Mouse (Mus musculus): ENCODE results near the gene Hrh1.
"Not testable (repeated sequence)": the region's sequence is repeated elsewhere in the genome, so short reads cannot be mapped to it uniquely, and the experiment has no call there.

Gene Hrh1

DNA sequence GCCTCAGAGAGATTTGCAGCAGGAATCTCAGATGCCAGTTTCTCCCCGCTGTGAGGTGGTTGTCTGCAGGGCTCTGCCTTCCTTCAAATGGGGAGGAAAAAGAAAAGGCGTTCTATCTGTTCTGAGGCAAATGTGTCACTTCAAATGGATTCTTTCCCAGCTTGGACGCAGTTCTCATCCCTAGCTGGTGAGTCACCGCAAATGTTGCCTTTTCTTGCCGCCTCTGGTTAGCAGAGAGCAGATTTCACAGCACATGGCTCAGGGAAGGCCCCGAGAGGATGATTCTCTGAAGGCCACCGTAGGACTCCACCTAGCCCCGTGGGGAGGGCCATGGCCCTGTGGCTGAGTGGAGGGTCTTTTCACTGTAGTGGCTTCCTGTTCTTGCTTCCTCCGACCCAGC, 51.2 kb downstream of the Hrh1 start:
- in situ Hi-C loops (cut with MboI; ENCODE audit: low pct_unique_long_range_greater_than_20kb in 1 of 2, low sequenced_read_pairs in 2 of 2, unreplicated experiment in 1 of 2), result no loop called here

- in situ Hi-C loops (cut with MboI; ENCODE audit: low pct_unique_long_range_greater_than_20kb in 1 of 2, low sequenced_read_pairs in 2 of 2, unreplicated experiment in 1 of 2), result loop anchor here in 1 of 2 experiments (25.0 kb wide), 1 partner anchor 232 kb away; no protein-coding TSS in a partner anchor
These were observed 57.5 kb downstream of the Hrh1 start for GRCm38 (mm10) chr6:114455267-114455666.

DNA sequence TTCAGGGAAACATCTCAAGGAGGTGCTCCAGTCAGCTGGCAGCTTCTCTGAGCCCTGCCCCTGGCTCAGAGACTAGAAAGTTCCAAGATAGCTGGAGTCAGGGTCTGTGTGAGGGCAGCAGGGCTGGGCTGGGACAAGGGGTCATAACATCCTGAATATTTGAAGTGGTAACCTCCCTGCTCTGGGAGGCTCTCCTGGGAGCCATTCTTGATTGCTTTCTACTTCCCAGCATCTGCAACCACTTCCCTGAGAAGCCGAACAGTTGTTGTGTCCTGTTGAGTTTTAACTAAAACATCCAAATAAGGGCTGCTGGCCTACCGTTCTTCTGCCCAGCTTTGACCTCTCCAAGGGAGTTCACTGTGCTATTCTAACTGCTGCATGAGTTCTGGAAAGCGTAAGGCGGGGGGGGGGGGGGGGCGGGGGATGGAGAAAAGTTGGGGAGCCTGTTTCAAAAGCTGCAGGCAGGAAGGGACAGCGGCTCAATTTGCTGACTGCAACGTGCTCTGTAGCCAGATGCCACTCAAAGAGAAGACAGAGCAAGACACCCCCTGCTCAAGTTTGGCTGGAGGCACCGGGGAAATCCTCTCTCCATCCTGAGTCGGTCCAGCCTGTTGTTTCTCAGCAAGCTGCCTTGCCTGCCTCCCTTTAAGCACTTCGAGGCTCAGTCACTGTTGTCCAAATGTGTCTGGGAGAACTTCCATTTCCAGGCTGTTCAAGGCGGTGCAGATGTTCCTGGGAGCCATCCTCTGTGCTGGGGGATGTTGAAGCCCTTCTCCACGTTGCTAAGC, 58.7 kb downstream of the Hrh1 start:
- in situ Hi-C loops (cut with MboI; ENCODE audit: low pct_unique_long_range_greater_than_20kb in 1 of 2, low sequenced_read_pairs in 2 of 2, unreplicated experiment in 1 of 2), result loop anchor here in 1 of 2 experiments (25.0 kb wide), 1 partner anchor 231 kb away; no protein-coding TSS in a partner anchor

DNA sequence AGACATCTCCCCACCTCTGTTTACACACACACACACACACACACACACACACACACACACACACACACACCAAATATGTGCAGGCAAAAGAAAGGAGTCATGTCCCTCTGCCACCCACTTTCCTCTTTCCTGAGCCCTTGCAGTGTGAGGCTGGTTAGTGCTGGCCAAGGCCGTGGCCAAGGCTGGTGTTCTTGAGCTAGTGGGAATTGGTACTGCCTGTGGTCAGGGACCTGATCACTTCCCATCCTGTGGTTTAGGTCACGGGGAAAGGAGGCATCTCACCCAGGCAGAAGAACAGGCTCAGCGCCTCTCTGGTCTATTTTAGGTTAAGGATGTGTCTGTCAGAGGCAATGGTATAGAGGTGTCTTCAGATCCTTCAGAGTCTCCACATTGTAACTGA, 59.6 kb downstream of the Hrh1 start:
- in situ Hi-C loops (cut with MboI; ENCODE audit: low pct_unique_long_range_greater_than_20kb in 1 of 2, low sequenced_read_pairs in 2 of 2, unreplicated experiment in 1 of 2), result loop anchor here in 1 of 2 experiments (25.0 kb wide), 1 partner anchor 230 kb away; no protein-coding TSS in a partner anchor

- in situ Hi-C loops (cut with MboI; ENCODE audit: low pct_unique_long_range_greater_than_20kb in 1 of 2, low sequenced_read_pairs in 2 of 2, unreplicated experiment in 1 of 2), result loop anchor here in 1 of 2 experiments (25.0 kb wide), 1 partner anchor 229 kb away; no protein-coding TSS in a partner anchor
These were observed 60.5 kb downstream of the Hrh1 start for GRCm38 (mm10) chr6:114458191-114458590.

- in situ Hi-C loops (cut with MboI; ENCODE audit: low pct_unique_long_range_greater_than_20kb in 1 of 2, low sequenced_read_pairs in 2 of 2, unreplicated experiment in 1 of 2), result loop anchor here (10.0 to 25.0 kb wide), 2 partner anchors 227 to 235 kb away; no protein-coding TSS in a partner anchor
These were observed 62.2 kb downstream of the Hrh1 start for GRCm38 (mm10) chr6:114459969-114460368.

DNA sequence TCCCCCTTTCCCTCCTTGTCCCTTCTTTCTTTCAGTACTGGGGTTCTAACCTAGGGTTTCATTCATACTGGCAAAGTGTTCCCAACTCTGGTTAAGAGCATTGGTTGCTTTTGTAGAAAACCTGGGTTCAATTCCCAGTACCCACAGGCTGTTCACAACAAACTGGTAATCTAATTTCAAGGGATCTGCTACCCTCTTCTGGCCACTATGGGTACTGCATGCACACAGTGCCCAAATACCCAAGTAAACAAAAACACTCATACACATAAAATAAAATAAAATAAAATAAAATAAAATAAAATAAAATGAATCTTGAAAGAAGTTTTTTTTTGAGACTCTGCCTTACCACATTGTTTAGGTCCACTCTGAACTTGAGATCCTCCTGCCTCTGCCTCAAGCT, 63.8 kb downstream of the Hrh1 start:
- in situ Hi-C loops (cut with MboI; ENCODE audit: low pct_unique_long_range_greater_than_20kb in 1 of 2, low sequenced_read_pairs in 2 of 2, unreplicated experiment in 1 of 2), result loop anchor here (10.0 to 25.0 kb wide), 2 partner anchors 226 to 233 kb away; no protein-coding TSS in a partner anchor

GRCm38 (mm10) chr6:114462747-114463146, 65.0 kb downstream of the Hrh1 start:
- in situ Hi-C loops (cut with MboI; ENCODE audit: low pct_unique_long_range_greater_than_20kb in 1 of 2, low sequenced_read_pairs in 2 of 2, unreplicated experiment in 1 of 2), result loop anchor here (10.0 to 25.0 kb wide), 2 partner anchors 225 to 232 kb away; no protein-coding TSS in a partner anchor

DNA sequence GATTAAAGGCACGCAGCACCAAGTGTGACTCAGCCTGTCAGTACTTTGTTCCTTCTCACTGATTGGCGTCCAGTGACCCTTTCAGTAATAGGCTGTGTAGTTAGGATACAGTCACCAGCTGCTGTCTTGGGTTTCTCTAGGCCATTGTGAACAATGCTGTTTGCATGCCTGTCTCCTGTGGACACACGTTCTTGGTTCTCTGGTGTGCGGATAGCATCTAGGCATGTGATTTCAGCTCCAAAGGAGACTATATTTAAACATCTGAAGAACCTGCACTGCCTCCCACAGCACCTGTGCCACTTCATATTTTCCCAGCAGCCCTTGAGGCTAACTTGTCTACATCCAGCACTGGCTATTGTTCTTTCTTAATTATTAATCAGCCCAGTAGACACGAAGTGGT, 75.8 kb downstream of the Hrh1 start:
- in situ Hi-C loops (cut with MboI; ENCODE audit: low pct_unique_long_range_greater_than_20kb in 1 of 2, low sequenced_read_pairs in 2 of 2, unreplicated experiment in 1 of 2), result loop anchor here in 1 of 2 experiments (25.0 kb wide), 1 partner anchor 214 kb away; no protein-coding TSS in a partner anchor

GRCm38 (mm10) chr6:114474059-114474458, 76.3 kb downstream of the Hrh1 start:
- in situ Hi-C loops (cut with MboI; ENCODE audit: low pct_unique_long_range_greater_than_20kb in 1 of 2, low sequenced_read_pairs in 2 of 2, unreplicated experiment in 1 of 2), result loop anchor here in 1 of 2 experiments (25.0 kb wide), 1 partner anchor 213 kb away; no protein-coding TSS in a partner anchor

- in situ Hi-C loops (cut with MboI; ENCODE audit: low pct_unique_long_range_greater_than_20kb in 1 of 2, low sequenced_read_pairs in 2 of 2, unreplicated experiment in 1 of 2), result loop anchor here in 1 of 2 experiments (25.0 kb wide), 1 partner anchor 212 kb away; no protein-coding TSS in a partner anchor
These were observed 77.2 kb downstream of the Hrh1 start for GRCm38 (mm10) chr6:114474911-114475310.

DNA sequence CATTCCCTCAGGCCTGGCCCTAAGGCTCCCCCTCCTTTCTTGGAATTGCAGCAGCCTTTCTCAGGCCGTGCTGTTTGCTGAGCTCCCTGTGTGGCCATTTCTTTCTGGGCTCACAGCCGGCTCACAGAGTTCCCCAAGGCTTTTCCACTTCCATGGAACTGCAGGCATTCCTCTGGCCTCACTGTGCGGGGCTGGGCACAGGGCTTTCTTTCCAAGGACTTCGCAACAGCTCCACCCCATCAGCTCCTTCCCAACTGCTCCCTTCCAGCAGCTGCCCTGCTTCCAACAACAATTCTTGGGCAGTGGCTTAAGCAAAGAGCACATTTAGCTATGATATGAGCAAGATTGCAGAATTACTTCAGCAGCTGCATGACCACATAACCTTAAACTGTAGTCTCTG, 81.0 kb downstream of the Hrh1 start:
- in situ Hi-C loops (cut with MboI; ENCODE audit: low pct_unique_long_range_greater_than_20kb in 1 of 2, low sequenced_read_pairs in 2 of 2, unreplicated experiment in 1 of 2), result no loop called here

DNA sequence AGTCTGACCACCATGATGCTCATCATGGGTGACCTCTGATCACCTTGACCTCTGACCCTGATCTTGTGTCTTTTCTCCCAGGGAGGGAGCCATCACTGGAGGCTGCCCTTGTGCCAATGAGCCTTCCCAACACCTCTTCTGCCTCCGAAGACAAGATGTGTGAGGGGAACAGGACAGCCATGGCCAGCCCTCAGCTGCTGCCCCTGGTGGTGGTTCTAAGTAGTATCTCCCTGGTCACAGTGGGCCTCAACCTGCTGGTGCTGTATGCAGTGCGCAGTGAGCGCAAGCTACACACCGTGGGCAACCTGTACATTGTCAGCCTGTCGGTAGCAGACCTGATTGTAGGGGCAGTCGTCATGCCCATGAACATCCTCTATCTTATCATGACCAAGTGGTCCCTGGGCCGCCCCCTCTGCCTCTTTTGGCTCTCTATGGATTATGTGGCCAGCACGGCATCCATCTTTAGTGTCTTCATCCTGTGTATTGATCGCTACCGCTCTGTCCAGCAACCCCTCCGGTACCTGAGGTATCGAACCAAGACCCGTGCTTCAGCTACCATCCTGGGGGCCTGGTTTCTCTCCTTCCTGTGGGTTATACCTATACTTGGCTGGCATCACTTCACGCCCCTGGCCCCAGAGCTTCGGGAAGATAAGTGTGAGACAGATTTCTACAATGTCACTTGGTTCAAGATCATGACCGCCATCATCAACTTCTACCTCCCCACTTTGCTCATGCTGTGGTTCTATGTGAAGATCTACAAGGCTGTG, 82.1 kb downstream of the Hrh1 start:
- in situ Hi-C loops (cut with MboI; ENCODE audit: low pct_unique_long_range_greater_than_20kb in 1 of 2, low sequenced_read_pairs in 2 of 2, unreplicated experiment in 1 of 2), result no loop called here

DNA sequence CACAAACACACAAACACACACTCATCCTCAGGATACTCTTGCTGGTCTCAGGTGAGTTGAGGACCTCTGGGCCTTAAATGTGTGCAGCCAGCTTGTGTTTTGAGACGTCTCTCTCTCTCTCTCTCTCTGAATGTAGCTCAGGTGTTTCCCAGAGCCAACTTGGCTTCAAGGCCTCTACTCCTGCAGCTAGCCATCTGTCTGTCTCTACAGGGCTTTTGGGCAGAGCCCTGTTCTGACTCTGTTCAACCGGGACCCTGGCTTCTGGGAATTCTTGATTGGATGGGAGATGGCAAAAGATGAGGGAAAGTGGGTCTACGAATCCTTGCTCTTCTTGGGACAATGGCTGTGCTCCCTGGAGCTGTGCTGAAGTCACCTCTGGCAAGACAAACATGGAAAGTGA, 91.6 kb downstream of the Hrh1 start:
- in situ Hi-C loops (cut with MboI; ENCODE audit: low pct_unique_long_range_greater_than_20kb in 1 of 2, low sequenced_read_pairs in 2 of 2, unreplicated experiment in 1 of 2), result no loop called here

GRCm38 (mm10) chr6:114492588-114492987, 94.9 kb downstream of the Hrh1 start:
- in situ Hi-C loops (cut with MboI; ENCODE audit: low pct_unique_long_range_greater_than_20kb in 1 of 2, low sequenced_read_pairs in 2 of 2, unreplicated experiment in 1 of 2), result not testable (repeated sequence)

DNA sequence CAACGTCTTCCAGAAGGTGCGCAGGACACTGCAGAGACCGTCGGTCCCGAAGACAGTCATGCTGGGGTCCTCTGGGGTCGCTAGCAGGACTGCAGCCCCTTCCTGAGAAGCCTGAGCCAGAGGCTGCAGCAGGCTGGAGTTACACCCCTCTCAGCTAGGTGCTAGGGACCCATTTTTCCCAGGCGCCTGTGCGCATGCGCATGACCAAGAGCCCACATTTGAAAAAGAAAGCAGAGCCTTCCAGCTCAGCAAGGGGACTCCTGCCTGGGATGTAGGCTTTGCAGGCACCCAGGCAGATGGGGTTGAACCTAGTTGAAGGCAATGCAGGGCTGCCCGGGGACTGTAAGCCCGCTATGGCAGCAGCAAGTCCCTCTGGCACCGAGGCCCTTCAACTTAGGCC, 97.3 kb downstream of the Hrh1 start:
- in situ Hi-C loops (cut with MboI; ENCODE audit: low pct_unique_long_range_greater_than_20kb in 1 of 2, low sequenced_read_pairs in 2 of 2, unreplicated experiment in 1 of 2), result not testable (repeated sequence)

DNA sequence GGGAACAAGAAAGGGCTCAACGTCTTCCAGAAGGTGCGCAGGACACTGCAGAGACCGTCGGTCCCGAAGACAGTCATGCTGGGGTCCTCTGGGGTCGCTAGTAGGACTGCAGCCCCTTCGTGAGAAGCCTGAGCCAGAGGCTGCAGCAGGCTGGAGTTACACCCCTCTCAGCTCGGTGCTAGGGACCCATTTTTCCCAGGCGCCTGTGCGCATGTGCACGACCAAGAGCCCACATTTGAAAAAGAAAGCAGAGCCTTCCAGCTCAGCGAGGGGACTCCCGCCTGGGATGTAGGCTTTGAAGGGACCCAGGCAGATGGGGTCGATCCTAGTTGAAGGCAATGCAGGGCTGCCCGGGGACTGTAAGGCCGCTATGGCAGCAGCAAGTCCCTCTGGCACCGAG, 116.3 kb downstream of the Hrh1 start:
- in situ Hi-C loops (cut with MboI; ENCODE audit: low pct_unique_long_range_greater_than_20kb in 1 of 2, low sequenced_read_pairs in 2 of 2, unreplicated experiment in 1 of 2), result not testable (repeated sequence)

DNA sequence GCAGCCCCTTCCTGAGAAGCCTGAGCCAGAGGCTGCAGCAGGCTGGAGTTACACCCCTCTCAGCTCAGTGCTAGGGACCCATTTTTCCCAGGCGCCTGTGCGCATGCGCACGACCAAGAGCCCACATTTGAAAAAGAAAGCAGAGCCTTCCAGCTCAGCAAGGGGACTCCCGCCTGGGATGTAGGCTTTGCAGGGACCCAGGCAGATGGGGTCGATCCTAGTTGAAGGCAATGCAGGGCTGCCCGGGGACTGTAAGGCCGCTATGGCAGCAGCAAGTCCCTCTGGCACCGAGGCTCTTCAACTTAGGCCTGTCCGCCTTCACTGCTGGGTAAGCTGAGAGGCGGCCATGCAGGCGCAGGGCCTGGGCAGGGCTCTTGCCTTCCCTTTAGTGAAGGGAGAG, 131.0 kb downstream of the Hrh1 start:
- in situ Hi-C loops (cut with MboI; ENCODE audit: low pct_unique_long_range_greater_than_20kb in 1 of 2, low sequenced_read_pairs in 2 of 2, unreplicated experiment in 1 of 2), result not testable (repeated sequence)
